Mouse (Mus musculus) liver, postnatal 0 days (tissue): ENCODE measurements around the gene Apol10a. TPM values are rescaled to one million over a fixed set of nuclear protein-coding genes. Genes with fewer than 3 reads are reported as not detected.
A peak's percentile ranks its signal among the peaks of the same experiment; 100 is the strongest.
"Not testable (repeated sequence)": the region's sequence is repeated elsewhere in the genome, so short reads cannot be mapped to it uniquely, and the experiment has no call there.

Experiments used
- ATAC-seq: fragments of 200-750 bp; cut with Nextera tagmentation; 2 replicates; pipeline ENCODE4 v1.8.0; 2017; ENCODE audit warnings: mild to moderate bottlenecking, moderate library complexity
- DNase-seq: peaks from one replicate; pipeline ENCODE4 v3.0.0-alpha.2; 2016
- H3K27ac ChIP-seq: fragments of 300-500 bp; sonication (generic); 2 replicates; pipeline ENCODE4 v1.5.1; 2014; ENCODE audit warnings: antibody characterized with exemption, moderate library complexity, mild to moderate bottlenecking, low read depth
- H3K27me3 ChIP-seq: fragments of 300-500 bp; sonication (generic); 2 replicates; pipeline ENCODE4 v1.6.1; 2014; ENCODE audit warnings: low read length, control low read depth, mixed read lengths; ENCODE audit not compliant: insufficient read depth
- H3K36me3 ChIP-seq: fragments of 300-500 bp; sonication (generic); replicated peaks from 2 replicates; pipeline ENCODE4 v1.6.1; 2014; ENCODE audit warnings: mild to moderate bottlenecking, control low read depth, low read length, moderate library complexity, mixed read lengths; ENCODE audit not compliant: insufficient read depth
- H3K4me1 ChIP-seq: fragments of 300-500 bp; sonication (generic); 2 replicates; pipeline ENCODE4 v1.6.1; 2014; ENCODE audit warnings: antibody characterized with exemption, mild to moderate bottlenecking, control low read depth; ENCODE audit not compliant: insufficient read depth
- H3K4me2 ChIP-seq: fragments of 300-500 bp; sonication (generic); 2 replicates; pipeline ENCODE4 v1.6.1; 2014; ENCODE audit warnings: low read depth, mild to moderate bottlenecking, low read length, moderate library complexity, mixed read lengths
- H3K4me3 ChIP-seq: fragments of 300-500 bp; sonication (generic); 2 replicates; pipeline ENCODE4 v1.5.1; 2014; ENCODE audit warnings: low read depth, low read length
- H3K9ac ChIP-seq: fragments of 300-500 bp; sonication (generic); replicated peaks from 2 replicates; pipeline ENCODE4 v1.6.1; 2014; ENCODE audit warnings: mild to moderate bottlenecking, moderate library complexity
- H3K9me3 ChIP-seq: fragments of 300-500 bp; sonication (generic); 2 replicates; pipeline ENCODE4 v1.6.1; 2016; ENCODE audit warnings: mild to moderate bottlenecking, control low read depth, low read length, mixed read lengths
- CTCF ChIP-seq: sonication (generic); IDR thresholded peaks from 2 replicates; pipeline ENCODE4 v1.5.1; 2016; ENCODE audit warnings: antibody characterized with exemption, low read depth
- EP300 ChIP-seq: IDR thresholded peaks from 2 replicates; pipeline ENCODE4 v1.6.1; 2016; ENCODE audit warnings: antibody characterized with exemption, low read depth, mild to moderate bottlenecking
- WGBS: fragments of 180-500 bp; shearing (Covaris S2); extraction: QIAGEN DNeasy Blood & Tissue Kit; methylation state at CpG from one replicate; pipeline ENCODE4 v1.1.7; 2014; ENCODE audit not compliant: insufficient replicate concordance; 5-methylcytosine and 5-hydroxymethylcytosine counted together
- polyA plus RNA-seq: library from polyadenylated mRNA; unstranded; fragments of >200 nt; fragmentation: Nextera tagmentation; extraction: Ambion mirVana; gene quantifications from 2 replicates; pipeline ENCODE4 v1.2.1, GENCODE M21; 2015

Apol10a gene
- polyA plus RNA-seq, 1 experiment from 2014 or later = not detected

- H3K4me2 ChIP-seq = no peak overlapping the region
- DNase-seq (no peak), ATAC-seq (no peak)
- H3K9ac ChIP-seq = no peak overlapping the region
- no peaks in the 10 kb centered on the region for H3K4me1 ChIP-seq
- H3K36me3 ChIP-seq = no peaks in the 10 kb centered on the region
- no peaks in the 10 kb centered on the region for H3K9me3 ChIP-seq
- TF ChIP-seq EP300 (no peak), CTCF (no peak)
- 62% methylated on average over 4 of the region's 4 CpGs for WGBS
- H3K27ac ChIP-seq = no peak overlapping the region
- no peaks in the 10 kb centered on the region for H3K27me3 ChIP-seq
- H3K4me3 ChIP-seq = no peak overlapping the region
Measured at GRCm38 (mm10) chr15:77482140-77482794, 5.4 kb downstream of the Apol10a start.

GRCm38 (mm10) chr15:77493181-77493580 lies 16.3 kb downstream of the Apol10a start:
- not testable (repeated sequence) for H3K4me2 ChIP-seq, H3K36me3 ChIP-seq, H3K9ac ChIP-seq, H3K4me1 ChIP-seq, ATAC-seq, H3K27me3 ChIP-seq, H3K4me3 ChIP-seq, H3K27ac ChIP-seq, DNase-seq, H3K9me3 ChIP-seq
- WGBS = no CpG with 5 or more reads among the region's 1 CpGs

GRCm38 (mm10) chr15:77494694-77495093 lies 17.8 kb downstream of the Apol10a start:
- not testable (repeated sequence) for H3K27ac ChIP-seq, H3K27me3 ChIP-seq, H3K9ac ChIP-seq, H3K4me3 ChIP-seq, H3K4me1 ChIP-seq, H3K9me3 ChIP-seq, DNase-seq, H3K36me3 ChIP-seq, ATAC-seq, H3K4me2 ChIP-seq
- WGBS = 28% methylated on average over 1 of the region's 1 CpGs

- DNase-seq, H3K27me3 ChIP-seq, H3K9ac ChIP-seq, H3K9me3 ChIP-seq, H3K27ac ChIP-seq, ATAC-seq, H3K4me3 ChIP-seq, H3K36me3 ChIP-seq, H3K4me1 ChIP-seq, H3K4me2 ChIP-seq: not testable (repeated sequence)
Measured at GRCm38 (mm10) chr15:77507966-77508365, 31.1 kb downstream of the Apol10a start, which contains the start of gene Apol11a. Gene Apol11a (plus strand): TSS chr15:77508271.

GRCm38 (mm10) chr15:77520596-77520995 lies 43.7 kb downstream of the Apol10a start:
- H3K4me1 ChIP-seq, H3K36me3 ChIP-seq, H3K9ac ChIP-seq, DNase-seq, H3K27ac ChIP-seq, H3K4me2 ChIP-seq, ATAC-seq, H3K4me3 ChIP-seq, H3K9me3 ChIP-seq, H3K27me3 ChIP-seq: not testable (repeated sequence)
- whole genome bisulfite sequencing = 44% methylated on average over 4 of the region's 4 CpGs

GRCm38 (mm10) chr15:77523186-77523843 lies 46.5 kb downstream of the Apol10a start:
- peak; percentile 68 for DNase-seq

GRCm38 (mm10) chr15:77533216-77533615 lies 56.4 kb downstream of the Apol10a start, which contains the start of gene Apol7c:
Gene Apol7c (minus strand): TSS chr15:77533316.
- Histone ChIP-seq H3K9ac (no peak within 1 kb of the TSS), H3K9me3 (no peaks in the 10 kb centered on the region), H3K27ac (no peak within 1 kb of the TSS), H3K4me3 (no peak within 1 kb of the TSS), H3K36me3 (no peaks in the 10 kb centered on the region), H3K4me2 (no peak within 1 kb of the TSS), H3K27me3 (no peaks in the 10 kb centered on the region), H3K4me1 (no peaks in the 10 kb centered on the region)
- no peak for TF ChIP-seq EP300
- no peak for TF ChIP-seq CTCF
- no peak for DNase-seq
- ATAC-seq = no peak

More at GRCm38 (mm10) chr15:77523186-77523843, 46.5 kb downstream of the Apol10a start:
- H3K36me3 ChIP-seq, H3K27me3 ChIP-seq, ATAC-seq, H3K4me3 ChIP-seq, H3K27ac ChIP-seq, H3K4me1 ChIP-seq, H3K9ac ChIP-seq, H3K4me2 ChIP-seq, H3K9me3 ChIP-seq: not testable (repeated sequence)
- peak; percentile 69 for TF ChIP-seq CTCF
- WGBS = 8% methylated on average over 6 of the region's 6 CpGs

GRCm38 (mm10) chr15:77539221-77539620 lies 62.4 kb downstream of the Apol10a start:
- 14% methylated on average over 1 of the region's 1 CpGs for WGBS
- not testable (repeated sequence) for H3K4me1 ChIP-seq, H3K9me3 ChIP-seq, H3K4me3 ChIP-seq, DNase-seq, H3K27ac ChIP-seq, H3K4me2 ChIP-seq, H3K9ac ChIP-seq, H3K36me3 ChIP-seq, H3K27me3 ChIP-seq
- ATAC-seq = 0 out of 2 replicates have a peak, but pooled peaks have one; percentile 8
